Mouse (Mus musculus) kidney, embryonic 15.5 days (tissue): ENCODE measurements around the gene Lbr. TPM values are rescaled to one million over a fixed set of nuclear protein-coding genes. Genes with fewer than 3 reads are reported as not detected.

Experiments
- ATAC-seq: fragments of 200-750 bp; cut with Nextera tagmentation; replicated peaks from 2 replicates; pipeline ENCODE4 v1.8.0; 2017; ENCODE audit warnings: moderate TSS enrichment; ENCODE audit not compliant: low FRiP score
- H3K27ac ChIP-seq: fragments of 300-500 bp; sonication (generic); 2 replicates; pipeline ENCODE4 v1.5.1; 2015; ENCODE audit warnings: mild to moderate bottlenecking, inconsistent platforms
- H3K27me3 ChIP-seq: fragments of 300-500 bp; sonication (generic); 2 replicates; pipeline ENCODE4 v1.6.1; 2015; ENCODE audit warnings: inconsistent platforms
- H3K36me3 ChIP-seq: fragments of 300-500 bp; sonication (generic); 2 replicates; pipeline ENCODE4 v1.6.1; 2015; ENCODE audit warnings: inconsistent platforms
- H3K4me1 ChIP-seq: fragments of 300-500 bp; sonication (generic); 2 replicates; pipeline ENCODE4 v1.6.1; 2015; ENCODE audit warnings: inconsistent platforms
- H3K4me2 ChIP-seq: fragments of 300-500 bp; sonication (generic); 2 replicates; pipeline ENCODE4 v1.6.1; 2015; ENCODE audit warnings: moderate library complexity, mild to moderate bottlenecking, inconsistent platforms
- H3K4me3 ChIP-seq: fragments of 300-500 bp; sonication (generic); replicated peaks from 2 replicates; pipeline ENCODE4 v1.5.1; 2015; ENCODE audit warnings: mild to moderate bottlenecking, inconsistent platforms
- H3K9ac ChIP-seq: fragments of 300-500 bp; sonication (generic); 2 replicates; pipeline ENCODE4 v1.6.1; 2015; ENCODE audit warnings: mild to moderate bottlenecking, inconsistent platforms
- H3K9me3 ChIP-seq: fragments of 300-500 bp; sonication (generic); replicated peaks from 2 replicates; pipeline ENCODE4 v1.6.1; 2016; ENCODE audit warnings: inconsistent platforms
- WGBS: fragments of 180-500 bp; shearing (Covaris S2); methylation state at CpG from one replicate; pipeline ENCODE4 v1.1.7; 2015; ENCODE audit warnings: mixed read lengths; 5-methylcytosine and 5-hydroxymethylcytosine counted together
- polyA plus RNA-seq: library from polyadenylated mRNA; unstranded; fragments of >200 nt; fragmentation: Nextera tagmentation; extraction: Ambion mirVana; gene quantifications from 2 replicates; pipeline ENCODE4 v1.2.1, GENCODE M21; 2015

Gene Lbr
- polyA plus RNA-seq, result 112 and 114 TPM in 2 replicates

DNA sequence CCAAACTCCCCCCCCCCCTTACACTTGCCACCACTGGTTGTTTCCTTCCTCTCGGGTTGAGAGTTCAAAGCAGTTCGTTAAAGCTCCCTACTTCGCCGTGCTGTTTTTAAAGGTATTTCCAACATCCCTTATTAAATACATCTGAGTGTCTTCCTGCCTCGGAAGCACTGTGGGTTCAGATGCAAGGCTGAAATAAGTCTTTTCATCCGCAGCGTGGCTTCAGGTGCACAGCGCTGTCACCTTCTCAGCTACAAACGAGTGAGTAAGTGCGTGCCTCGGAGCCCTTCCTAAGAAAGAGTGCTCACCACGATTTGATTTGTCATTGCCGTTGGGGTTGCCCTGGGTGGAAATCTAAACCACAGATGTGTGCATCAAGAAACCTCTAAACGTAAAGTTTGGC is at the start of gene Lbr:
Gene Lbr (minus strand): TSS at position 266 of the 400 bp plus-strand sequence.
- Histone ChIP-seq H3K36me3 (peaks cover 4% of the 10 kb centered on the region; the same call in 1 of the 2 replicates), H3K4me2 (peak within 1 kb of the TSS; percentile 88), H3K4me3 (peak within 1 kb of the TSS; percentile 80), H3K9me3 (no peaks in the 10 kb centered on the region), H3K27ac (peak within 1 kb of the TSS; percentile 97), H3K4me1 (peaks cover 36% of the 10 kb centered on the region), H3K9ac (peak within 1 kb of the TSS; percentile 74), H3K27me3 (no peaks in the 10 kb centered on the region)
- no peak for ATAC-seq
- WGBS, result 0% methylated on average over 14 of the region's 14 CpGs

- 87% methylated on average over 7 of the region's 7 CpGs for WGBS
- Histone ChIP-seq H3K4me3 (no peak overlapping the region), H3K27me3 (no peaks in the 10 kb centered on the region), H3K4me1 (peaks cover 4% of the 10 kb centered on the region; the same call in 1 of the 2 replicates), H3K9me3 (no peaks in the 10 kb centered on the region), H3K36me3 (no peaks in the 10 kb centered on the region), H3K4me2 (no peak overlapping the region), H3K9ac (no peak overlapping the region), H3K27ac (no peak overlapping the region)
- no peak for ATAC-seq
These were observed 46.8 kb upstream of the Lbr start for GRCm38 (mm10) chr1:181889670-181890069.

DNA sequence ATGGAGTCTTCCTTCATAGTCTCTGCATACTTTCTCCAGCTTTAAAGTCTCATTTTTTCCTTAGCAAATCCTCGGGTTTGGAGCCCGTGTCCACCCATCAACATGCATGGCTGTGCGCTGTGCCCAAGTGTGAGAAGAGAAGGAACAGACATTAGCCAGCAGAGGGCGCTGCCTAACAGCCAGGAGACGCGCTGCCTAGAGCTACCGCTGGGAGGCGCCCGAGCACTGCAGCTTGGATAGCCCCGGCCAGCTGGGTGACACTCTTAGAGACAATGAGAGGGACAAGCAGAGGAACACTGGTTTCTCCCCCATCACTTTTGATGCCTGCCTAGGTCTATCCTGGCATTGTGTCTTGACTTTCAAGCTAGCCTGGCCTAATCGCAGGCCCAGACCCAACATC is 46.0 kb upstream of the Lbr start:
- no peaks in the 10 kb centered on the region for H3K27me3 ChIP-seq
- H3K9ac ChIP-seq, result no peak overlapping the region
- no peaks in the 10 kb centered on the region for H3K9me3 ChIP-seq
- H3K4me2 ChIP-seq, result peak overlapping the region; percentile 23; the same call in 1 of the 2 replicates
- H3K4me1 ChIP-seq, result peaks cover 4% of the 10 kb centered on the region; the same call in 1 of the 2 replicates
- 7% methylated on average over 11 of the region's 11 CpGs for WGBS
- no peak overlapping the region for H3K27ac ChIP-seq
- H3K36me3 ChIP-seq, result no peaks in the 10 kb centered on the region
- H3K4me3 ChIP-seq, result no peak overlapping the region
- peak; percentile 73 for ATAC-seq

DNA sequence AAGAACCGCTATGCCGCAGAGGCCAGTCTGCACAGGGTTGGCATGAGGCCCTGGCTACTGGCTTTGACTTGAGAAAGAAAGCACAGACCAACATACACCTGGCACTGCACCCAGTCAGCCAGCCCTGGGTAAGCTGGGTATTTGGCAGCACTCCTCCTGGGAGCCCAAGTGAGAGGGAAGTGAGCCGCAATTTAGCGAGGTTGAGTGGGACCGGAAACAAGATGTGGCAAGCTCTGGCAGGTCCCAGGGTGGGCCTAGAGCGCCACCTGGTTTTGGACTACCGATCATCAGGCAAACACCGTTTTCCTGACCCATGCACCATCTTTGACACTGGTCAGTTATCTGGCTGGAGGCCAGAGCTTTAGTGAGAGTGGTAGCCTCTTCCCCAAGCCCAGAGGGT is 38.7 kb upstream of the Lbr start:
- WGBS, result 39% methylated on average over 8 of the region's 8 CpGs
- Histone ChIP-seq H3K4me3 (no peak overlapping the region), H3K4me2 (no peak overlapping the region), H3K4me1 (0 out of 2 replicates have a peak, but pooled peaks cover 4% of the 10 kb centered on the region), H3K9ac (no peak overlapping the region), H3K27ac (no peak overlapping the region), H3K27me3 (no peaks in the 10 kb centered on the region), H3K36me3 (no peaks in the 10 kb centered on the region), H3K9me3 (no peaks in the 10 kb centered on the region)
- no peak for ATAC-seq

DNA sequence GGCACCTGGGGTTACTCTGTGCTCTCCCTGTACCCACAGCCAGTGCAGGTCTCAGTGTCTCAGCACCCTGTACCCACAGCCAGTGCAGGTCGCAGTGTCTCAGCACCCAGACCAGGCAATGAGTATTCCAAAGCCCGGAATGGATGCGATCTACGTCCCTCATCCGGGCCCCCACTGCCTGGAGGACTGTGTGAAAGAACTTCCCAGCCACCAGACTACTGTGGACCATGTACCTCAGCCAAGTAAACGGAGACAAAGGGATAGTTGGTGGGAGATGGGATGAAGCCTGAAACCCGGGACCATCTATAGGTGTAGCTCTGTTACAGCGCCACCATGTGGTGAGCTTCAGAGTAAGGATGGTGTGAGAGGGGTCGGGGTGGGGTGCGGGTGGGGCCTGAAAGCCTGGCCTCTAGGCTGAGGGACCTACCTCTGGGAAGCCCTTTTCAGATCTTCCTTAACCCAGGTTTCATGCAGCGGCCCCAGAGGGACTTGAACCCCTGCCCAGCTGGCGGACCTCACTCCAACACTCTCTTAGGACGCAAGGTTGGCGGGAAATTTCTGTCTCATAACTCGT is 38.0 kb upstream of the Lbr start:
- no peaks in the 10 kb centered on the region for H3K27me3 ChIP-seq
- H3K9ac ChIP-seq, result no peak overlapping the region
- no peak for ATAC-seq
- H3K4me1 ChIP-seq, result 0 out of 2 replicates have a peak, but pooled peaks cover 4% of the 10 kb centered on the region
- no peaks in the 10 kb centered on the region for H3K36me3 ChIP-seq
- H3K4me3 ChIP-seq, result no peak overlapping the region
- H3K4me2 ChIP-seq, result no peak overlapping the region
- no peaks in the 10 kb centered on the region for H3K9me3 ChIP-seq
- H3K27ac ChIP-seq, result no peak overlapping the region
- 58% methylated on average over 15 of the region's 15 CpGs for WGBS

DNA sequence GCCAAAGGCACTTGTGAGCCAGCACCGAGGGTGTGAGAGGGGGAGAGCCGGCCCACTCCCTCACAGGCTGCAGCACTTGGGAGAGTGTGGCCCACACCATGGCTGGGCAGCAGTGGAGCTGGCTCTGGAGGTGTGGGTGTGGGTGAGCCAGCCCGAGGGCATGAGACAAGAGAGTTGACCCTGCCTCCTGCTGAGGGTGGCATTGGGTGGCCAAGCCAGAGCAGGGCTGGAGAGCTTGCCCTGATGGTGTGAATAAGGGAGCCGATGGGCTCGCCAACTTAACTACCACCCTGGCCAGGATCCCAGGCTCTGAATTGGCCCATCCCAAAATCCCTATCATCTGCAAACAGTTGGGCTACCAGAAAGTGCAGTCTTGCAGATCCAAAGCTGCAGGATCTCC is 35.6 kb upstream of the Lbr start:
- Histone ChIP-seq H3K9ac (no peak overlapping the region), H3K9me3 (no peaks in the 10 kb centered on the region), H3K36me3 (no peaks in the 10 kb centered on the region), H3K4me1 (0 out of 2 replicates have a peak, but pooled peaks cover 4% of the 10 kb centered on the region), H3K4me3 (no peak overlapping the region), H3K27ac (no peak overlapping the region), H3K27me3 (no peaks in the 10 kb centered on the region), H3K4me2 (no peak overlapping the region)
- 83% methylated on average over 5 of the region's 5 CpGs for WGBS
- no peak for ATAC-seq

DNA sequence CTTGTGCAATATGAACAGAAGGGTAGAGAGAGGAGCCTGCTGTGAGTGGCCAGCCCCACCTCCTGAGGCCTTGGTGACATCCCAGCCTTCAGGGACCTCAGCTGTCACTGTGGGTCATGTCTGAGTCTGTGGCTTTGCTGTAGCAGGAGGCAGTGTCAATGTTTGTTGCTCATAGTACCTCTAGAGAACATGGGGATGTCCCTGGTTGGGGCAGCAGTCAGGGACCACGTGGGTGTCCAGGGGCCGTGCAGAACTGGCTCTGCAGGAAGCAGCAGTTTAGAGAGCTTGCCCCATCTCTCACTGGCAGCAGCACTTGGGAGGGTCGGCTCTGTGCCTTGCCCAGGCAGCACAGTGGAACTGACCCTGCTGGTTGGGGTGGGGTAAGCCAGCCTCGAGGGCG is 34.2 kb upstream of the Lbr start:
- no peak for ATAC-seq
- Histone ChIP-seq H3K4me3 (no peak overlapping the region), H3K9me3 (no peaks in the 10 kb centered on the region), H3K36me3 (no peaks in the 10 kb centered on the region), H3K27ac (no peak overlapping the region), H3K9ac (no peak overlapping the region), H3K4me1 (0 out of 2 replicates have a peak, but pooled peaks cover 4% of the 10 kb centered on the region), H3K27me3 (no peaks in the 10 kb centered on the region), H3K4me2 (no peak overlapping the region)
- 57% methylated on average over 5 of the region's 5 CpGs for WGBS

GRCm38 (mm10) chr1:181876656-181877055 is 33.8 kb upstream of the Lbr start:
- 77% methylated on average over 3 of the region's 3 CpGs for WGBS
- ATAC-seq, result no peak

DNA sequence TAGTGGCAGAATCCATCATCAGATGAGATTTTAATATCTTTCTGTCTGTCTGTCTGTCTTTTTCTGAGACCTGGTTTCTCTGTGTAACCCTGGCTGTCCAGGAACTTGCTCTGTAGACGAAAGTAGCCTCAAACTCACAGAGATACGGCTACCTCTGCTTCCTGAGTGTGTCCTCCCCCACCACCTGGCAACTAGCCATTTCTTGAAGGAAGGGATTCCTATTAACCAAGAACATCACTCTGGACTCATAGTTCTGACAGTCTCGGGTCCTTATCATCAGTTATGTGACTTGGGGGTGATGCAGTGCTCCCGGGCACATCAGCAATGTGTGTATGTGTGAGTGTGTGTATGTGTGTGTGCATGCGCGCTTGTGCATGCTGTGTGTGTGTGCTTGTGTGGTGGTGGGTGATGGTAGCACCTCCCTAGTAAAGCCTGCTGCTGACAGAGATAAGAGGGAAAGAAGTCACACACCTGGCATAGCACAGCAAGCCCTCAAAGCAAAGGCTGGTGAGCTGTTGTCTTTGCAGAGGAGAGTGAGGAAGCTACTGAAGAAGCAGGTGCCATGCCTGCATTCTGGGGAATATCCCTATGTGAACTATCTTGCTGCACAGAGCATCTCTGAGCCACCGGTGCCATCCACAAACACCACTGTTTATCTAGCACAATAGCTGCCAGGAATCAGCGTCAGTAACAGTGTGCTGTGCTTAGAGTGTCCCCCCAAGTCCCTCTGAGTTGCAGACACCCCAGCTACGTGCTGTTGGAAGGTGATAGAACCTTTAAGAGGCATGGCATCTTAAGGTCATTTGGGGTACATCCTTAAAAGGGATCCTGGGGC is 30.5 kb upstream of the Lbr start:
- Histone ChIP-seq H3K9me3 (no peaks in the 10 kb centered on the region), H3K9ac (no peak overlapping the region), H3K27ac (no peak overlapping the region), H3K36me3 (no peaks in the 10 kb centered on the region), H3K4me2 (no peak overlapping the region), H3K27me3 (no peaks in the 10 kb centered on the region), H3K4me3 (no peak overlapping the region), H3K4me1 (no peaks in the 10 kb centered on the region)
- no peak for ATAC-seq
- 69% methylated on average over 9 of the region's 9 CpGs for WGBS

More at GRCm38 (mm10) chr1:181876656-181877055, 33.8 kb upstream of the Lbr start:
- no peak overlapping the region for H3K4me2 ChIP-seq
- no peaks in the 10 kb centered on the region for H3K36me3 ChIP-seq
- no peaks in the 10 kb centered on the region for H3K9me3 ChIP-seq
- no peak overlapping the region for H3K27ac ChIP-seq
- H3K4me3 ChIP-seq, result no peak overlapping the region
- H3K4me1 ChIP-seq, result 0 out of 2 replicates have a peak, but pooled peaks cover 4% of the 10 kb centered on the region
- H3K27me3 ChIP-seq, result no peaks in the 10 kb centered on the region
- H3K9ac ChIP-seq, result no peak overlapping the region

DNA sequence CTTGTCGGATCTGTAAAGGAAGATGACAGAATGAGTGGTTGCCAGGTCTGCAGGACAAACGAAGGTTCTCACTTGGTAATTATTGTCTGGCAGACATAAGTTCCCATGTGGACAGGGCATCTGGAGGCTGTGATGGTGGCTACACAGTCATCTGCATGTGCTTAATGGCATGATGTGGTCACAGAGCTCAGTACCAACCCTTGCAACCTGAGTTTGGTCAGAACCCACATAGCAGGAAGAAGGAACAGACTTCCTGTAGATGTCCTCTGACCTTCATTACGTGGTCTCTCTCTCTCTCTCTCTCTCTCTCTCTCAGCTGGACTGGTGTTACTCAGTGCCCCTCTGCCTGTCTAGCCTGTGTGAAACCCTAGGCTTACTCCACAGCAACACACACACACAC is 29.8 kb upstream of the Lbr start:
- WGBS, result 72% methylated on average over 3 of the region's 3 CpGs
- Histone ChIP-seq H3K4me3 (no peak overlapping the region), H3K36me3 (no peaks in the 10 kb centered on the region), H3K27me3 (no peaks in the 10 kb centered on the region), H3K9me3 (no peaks in the 10 kb centered on the region), H3K4me1 (no peaks in the 10 kb centered on the region), H3K4me2 (no peak overlapping the region), H3K9ac (no peak overlapping the region), H3K27ac (no peak overlapping the region)
- no peak for ATAC-seq

DNA sequence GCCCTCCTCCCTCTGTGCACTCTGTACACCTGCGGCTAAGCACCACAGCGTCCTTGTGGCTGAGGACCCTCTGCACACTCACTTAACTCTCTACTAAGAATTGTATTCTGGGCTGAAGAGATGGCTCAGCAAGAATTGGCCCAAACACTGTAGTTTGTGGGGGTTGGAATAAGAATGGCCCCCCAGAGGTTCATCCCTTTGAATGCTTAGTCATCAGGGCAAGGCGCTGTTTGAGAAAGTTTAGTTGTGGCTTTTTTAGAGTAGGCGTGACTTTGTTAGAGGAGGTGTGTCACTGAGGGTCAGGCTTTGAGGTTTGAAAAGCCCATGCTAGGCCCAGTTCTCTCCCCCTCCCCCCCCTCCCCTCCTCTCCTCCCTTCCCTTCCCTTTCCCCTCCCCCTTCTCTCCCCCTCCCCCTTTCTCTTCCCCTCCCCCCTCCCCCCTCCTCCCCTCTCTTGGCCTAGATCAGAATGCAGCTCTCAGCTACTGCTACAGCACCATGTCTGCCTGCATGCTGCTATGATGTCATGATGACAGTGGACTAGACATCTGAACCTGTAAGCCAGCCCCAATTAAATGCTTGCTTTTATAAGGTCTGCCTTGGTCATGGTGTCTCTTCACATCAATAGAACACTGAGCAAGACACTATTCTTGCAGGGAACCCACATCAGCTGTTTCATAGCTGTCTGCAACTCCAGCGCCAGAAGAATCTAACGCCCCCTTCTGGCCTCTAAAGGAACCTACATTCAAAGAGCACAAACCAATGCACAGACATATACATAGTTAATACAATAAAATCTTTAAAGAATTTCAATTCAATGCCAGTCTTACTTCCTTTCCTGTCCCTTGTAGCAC is 23.8 kb upstream of the Lbr start:
- Histone ChIP-seq H3K27ac (no peak overlapping the region), H3K4me2 (no peak overlapping the region), H3K36me3 (no peaks in the 10 kb centered on the region), H3K4me1 (no peaks in the 10 kb centered on the region), H3K4me3 (no peak overlapping the region), H3K9me3 (no peaks in the 10 kb centered on the region), H3K9ac (no peak overlapping the region), H3K27me3 (no peaks in the 10 kb centered on the region)
- 88% methylated on average over 6 of the region's 6 CpGs for WGBS
- no peak for ATAC-seq

DNA sequence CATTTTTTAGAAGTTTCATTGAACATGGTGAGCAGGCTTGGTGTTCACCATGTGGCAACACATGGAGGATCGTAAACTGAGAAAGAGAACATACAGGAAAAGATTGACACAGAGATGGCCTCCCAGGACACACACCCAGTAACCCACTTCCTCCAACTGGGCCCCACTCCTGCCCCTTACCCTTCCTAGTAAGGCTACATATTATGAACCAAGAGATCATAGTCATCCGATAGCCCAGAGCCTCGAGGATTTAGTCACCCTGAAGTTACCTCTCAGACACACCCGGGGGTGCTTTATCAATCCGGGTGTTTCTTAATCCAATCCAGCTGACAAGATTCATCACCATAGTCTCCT is 23.0 kb upstream of the Lbr start:
- ATAC-seq, result no peak
- Histone ChIP-seq H3K27ac (no peak overlapping the region), H3K9me3 (no peaks in the 10 kb centered on the region), H3K4me1 (peaks cover under 1% of the 10 kb centered on the region), H3K4me3 (no peak overlapping the region), H3K27me3 (no peaks in the 10 kb centered on the region), H3K9ac (no peak overlapping the region), H3K36me3 (no peaks in the 10 kb centered on the region), H3K4me2 (no peak overlapping the region)
- 74% methylated on average over 5 of the region's 5 CpGs for WGBS
